Mouse (Mus musculus) thymus, postnatal 14 days (tissue): Measurements from ENCODE around the gene Gm28539.
"Not testable (repeated sequence)": the region's sequence is repeated elsewhere in the genome, so short reads cannot be mapped to it uniquely, and the experiment has no call there.

Experiments
- DNase-seq: peaks from one replicate; pipeline ENCODE4 v3.0.0; 2021

Gene Gm28539

GRCm38 (mm10) chr16:18969420-18970128, 133.2 kb downstream of the Gm28539 start:
- DNase-seq: no peak

DNA sequence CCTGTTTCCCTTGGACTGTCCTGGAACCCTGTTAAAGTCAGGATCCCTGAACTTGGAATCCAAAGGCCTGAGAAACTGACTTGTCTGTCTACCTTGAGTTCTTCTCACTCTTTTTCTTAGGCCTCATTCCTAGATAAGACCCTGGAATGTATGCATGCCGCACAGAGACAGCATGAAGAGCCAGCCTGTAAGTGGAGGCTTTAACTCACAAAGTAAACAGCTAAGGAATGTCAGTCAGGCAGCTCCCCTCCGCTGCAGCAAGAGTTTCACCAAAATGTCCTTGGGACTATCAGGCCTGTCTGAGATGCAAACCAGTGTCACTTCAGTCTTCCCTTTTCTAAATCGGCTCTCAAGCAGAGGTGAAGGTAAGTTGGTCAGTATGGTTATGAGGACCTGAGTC, 134.5 kb downstream of the Gm28539 start:
- DNase-seq: no peak

- not testable (repeated sequence) for DNase-seq
Measured at GRCm38 (mm10) chr16:18975665-18976064, 139.3 kb downstream of the Gm28539 start.

DNA sequence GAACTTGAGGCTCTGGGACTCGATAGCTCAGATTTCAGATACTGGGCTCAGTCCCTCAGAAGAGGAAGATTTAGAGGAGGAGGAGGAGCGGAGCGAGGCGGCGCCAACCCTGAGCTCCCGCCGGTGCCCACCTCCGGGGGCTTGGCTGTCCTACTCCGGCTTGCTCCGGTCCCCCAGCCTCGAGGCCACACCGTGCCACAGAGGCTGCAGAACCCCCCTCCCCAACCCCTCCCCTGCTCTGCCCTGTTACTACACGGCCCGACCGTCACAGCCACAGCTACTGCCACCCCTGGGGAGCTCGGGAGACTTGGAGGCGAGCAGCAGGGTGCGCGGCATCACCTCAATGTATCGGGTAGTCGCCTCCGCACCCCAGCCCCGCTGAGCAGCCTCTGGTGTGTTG, 139.9 kb downstream of the Gm28539 start:
- DNase-seq: no peak

DNA sequence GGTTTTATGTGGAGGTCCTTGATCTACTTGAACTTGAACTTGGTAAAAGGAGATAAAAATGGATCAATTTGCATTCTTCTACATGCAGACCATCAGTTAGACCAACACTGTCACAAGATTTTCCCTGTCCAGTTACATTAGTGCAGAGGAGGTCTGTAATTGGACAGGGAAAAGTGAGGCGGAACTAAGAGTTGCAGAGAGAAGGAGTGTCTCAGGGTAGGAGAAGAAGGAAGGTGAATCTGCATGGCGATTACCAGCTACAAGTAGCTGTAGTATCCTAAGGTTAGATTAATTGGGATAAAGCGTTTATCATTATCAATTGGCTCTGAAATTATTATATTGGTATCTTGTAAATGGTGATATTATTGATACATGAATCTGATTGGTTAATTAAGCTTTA, 150.0 kb downstream of the Gm28539 start:
- DNase-seq: no peak

- no peak for DNase-seq
Measured at GRCm38 (mm10) chr16:18986860-18987259, 150.5 kb downstream of the Gm28539 start.

GRCm38 (mm10) chr16:19002610-19003389, 166.4 kb downstream of the Gm28539 start:
- peak; percentile 12 for DNase-seq

GRCm38 (mm10) chr16:19003757-19004156, 167.4 kb downstream of the Gm28539 start:
- DNase-seq: no peak

GRCm38 (mm10) chr16:19005298-19005697, 168.9 kb downstream of the Gm28539 start:
- no peak for DNase-seq
